Mouse (Mus musculus) heart, embryonic 14.5 days (tissue): Measurements from ENCODE around the gene Cox15. TPM values are rescaled to one million over a fixed set of nuclear protein-coding genes. Genes with fewer than 3 reads are reported as not detected.

Experiments
- ATAC-seq: fragments of 200-750 bp; cut with Nextera tagmentation; 2 replicates; pipeline ENCODE4 v1.8.0; 2017; ENCODE audit warnings: low read depth, moderate TSS enrichment; ENCODE audit not compliant: insufficient number of reproducible peaks, insufficient read depth, low FRiP score
- H3K27ac ChIP-seq, 2 experiments: fragments of 200-500 bp in 1 of 2; fragments of 300-500 bp in 1 of 2; sonication (generic) in 1 of 2; replicated peaks in 1 of 2; 2 replicates each; pipeline ENCODE4 v1.5.1; 2012 to 2014; ENCODE audit warnings: low read depth in 2 of 2, low read length in 2 of 2, control low read depth in 1 of 2, mild to moderate bottlenecking in 1 of 2, mixed read lengths in 1 of 2; ENCODE audit not compliant: control insufficient read depth in 1 of 2, insufficient read depth in 1 of 2
- H3K27me3 ChIP-seq: fragments of 300-500 bp; sonication (generic); 2 replicates; pipeline ENCODE4 v1.6.1; 2014; ENCODE audit warnings: mild to moderate bottlenecking, low read length, control low read depth; ENCODE audit not compliant: control insufficient read depth, insufficient read depth
- H3K36me3 ChIP-seq: fragments of 300-500 bp; sonication (generic); 2 replicates; pipeline ENCODE4 v1.6.1; 2014; ENCODE audit warnings: mild to moderate bottlenecking, control low read depth, low read length, mixed read lengths; ENCODE audit not compliant: control insufficient read depth, insufficient read depth
- H3K4me1 ChIP-seq, 2 experiments: fragments of 200-500 bp in 1 of 2; fragments of 300-500 bp in 1 of 2; sonication (generic) in 1 of 2; 2 replicates each; pipeline ENCODE4 v1.6.1; 2012 to 2014; ENCODE audit warnings: low read length in 2 of 2, control low read depth in 1 of 2, mixed read lengths in 1 of 2; ENCODE audit not compliant: control insufficient read depth in 2 of 2, insufficient read depth in 2 of 2
- H3K4me2 ChIP-seq: fragments of 300-500 bp; sonication (generic); 2 replicates; pipeline ENCODE4 v1.6.1; 2014; ENCODE audit warnings: mild to moderate bottlenecking, low read length
- H3K4me3 ChIP-seq, 2 experiments: fragments of 200-500 bp in 1 of 2; fragments of 300-500 bp in 1 of 2; sonication (generic) in 1 of 2; 2 replicates each; pipeline ENCODE4 v1.5.1; 2012 to 2014; ENCODE audit warnings: low read length in 2 of 2, mild to moderate bottlenecking in 2 of 2, control low read depth in 1 of 2, low read depth in 1 of 2, moderate library complexity in 1 of 2; ENCODE audit not compliant: control insufficient read depth in 1 of 2, insufficient read depth in 1 of 2
- H3K9ac ChIP-seq: fragments of 300-500 bp; sonication (generic); 2 replicates; pipeline ENCODE4 v1.6.1; 2014; ENCODE audit warnings: mild to moderate bottlenecking, low read length
- H3K9me3 ChIP-seq: fragments of 300-500 bp; sonication (generic); 2 replicates; pipeline ENCODE4 v1.6.1; 2016; ENCODE audit warnings: low read length, control low read depth; ENCODE audit not compliant: control insufficient read depth
- WGBS: fragments of 180-500 bp; shearing (Covaris S2); extraction: QIAGEN DNeasy Blood & Tissue Kit; methylation state at CpG from one replicate; pipeline ENCODE4 v1.1.7; 2014; 5-methylcytosine and 5-hydroxymethylcytosine counted together
- polyA plus RNA-seq: library from polyadenylated mRNA; unstranded; fragments of >200 nt; fragmentation: Nextera tagmentation; extraction: Ambion mirVana; gene quantifications from 2 replicates; pipeline ENCODE4 v1.2.1, GENCODE M21; 2014

The Cox15 gene
- polyA plus RNA-seq, 1 experiment from 2014 or later = 11.3 TPM

GRCm38 (mm10) chr19:43771499-43771969 lies 18.7 kb upstream of the Cox15 start:
- 85% methylated on average over 5 of the region's 5 CpGs for WGBS
- H3K4me3 ChIP-seq = no peak overlapping the region
- no peak overlapping the region for H3K9ac ChIP-seq
- ATAC-seq = no peak
- H3K27me3 ChIP-seq = no peaks in the 10 kb centered on the region
- H3K4me1 ChIP-seq = no peaks in the 10 kb centered on the region; a peak in 1 of 4 replicates
- H3K36me3 ChIP-seq = no peaks in the 10 kb centered on the region
- H3K27ac ChIP-seq = no peak overlapping the region
- no peak overlapping the region for H3K4me2 ChIP-seq
- H3K9me3 ChIP-seq = no peaks in the 10 kb centered on the region

GRCm38 (mm10) chr19:43770584-43770983 lies 17.8 kb upstream of the Cox15 start:
- Histone ChIP-seq H3K4me3 (no peak overlapping the region), H3K27me3 (no peaks in the 10 kb centered on the region), H3K4me2 (no peak overlapping the region), H3K4me1 (no peaks in the 10 kb centered on the region; a peak in 1 of 4 replicates), H3K36me3 (no peaks in the 10 kb centered on the region), H3K9me3 (no peaks in the 10 kb centered on the region), H3K27ac (no peak overlapping the region), H3K9ac (no peak overlapping the region)
- WGBS = 82% methylated on average over 4 of the region's 4 CpGs
- no peak for ATAC-seq

GRCm38 (mm10) chr19:43769366-43769960 lies 16.7 kb upstream of the Cox15 start:
- H3K9ac ChIP-seq = no peak overlapping the region
- H3K27me3 ChIP-seq = no peaks in the 10 kb centered on the region
- no peak overlapping the region for H3K27ac ChIP-seq
- no peaks in the 10 kb centered on the region for H3K9me3 ChIP-seq
- WGBS = 67% methylated on average over 5 of the region's 5 CpGs
- H3K4me1 ChIP-seq = no peaks in the 10 kb centered on the region
- no peaks in the 10 kb centered on the region for H3K36me3 ChIP-seq
- no peak for ATAC-seq
- no peak overlapping the region for H3K4me3 ChIP-seq
- H3K4me2 ChIP-seq = no peak overlapping the region

- Histone ChIP-seq H3K4me3 (no peak overlapping the region), H3K9me3 (no peaks in the 10 kb centered on the region)
- WGBS = 80% methylated on average over 9 of the region's 9 CpGs
Observed at GRCm38 (mm10) chr19:43767549-43768322, 14.9 kb upstream of the Cox15 start.

GRCm38 (mm10) chr19:43766451-43766850 lies 13.7 kb upstream of the Cox15 start:
- no peaks in the 10 kb centered on the region for H3K27me3 ChIP-seq

More at GRCm38 (mm10) chr19:43767549-43768322, 14.9 kb upstream of the Cox15 start:
- H3K9ac ChIP-seq = no peak overlapping the region
- H3K27ac ChIP-seq = no peak overlapping the region
- H3K4me1 ChIP-seq = no peaks in the 10 kb centered on the region
- H3K36me3 ChIP-seq = no peaks in the 10 kb centered on the region
- no peak for ATAC-seq
- H3K4me2 ChIP-seq = no peak overlapping the region
- no peaks in the 10 kb centered on the region for H3K27me3 ChIP-seq

GRCm38 (mm10) chr19:43762410-43762809 lies 9.6 kb upstream of the Cox15 start:
- no peak overlapping the region for H3K27ac ChIP-seq
- H3K27me3 ChIP-seq = no peaks in the 10 kb centered on the region
- no peak overlapping the region for H3K9ac ChIP-seq
- H3K36me3 ChIP-seq = no peaks in the 10 kb centered on the region
- H3K4me3 ChIP-seq = no peak overlapping the region
- no peak overlapping the region for H3K4me2 ChIP-seq
- no peaks in the 10 kb centered on the region for H3K4me1 ChIP-seq
- ATAC-seq = no peak
- no peaks in the 10 kb centered on the region for H3K9me3 ChIP-seq
- WGBS = 62% methylated on average over 2 of the region's 2 CpGs

More at GRCm38 (mm10) chr19:43766451-43766850, 13.7 kb upstream of the Cox15 start:
- WGBS = 76% methylated on average over 5 of the region's 5 CpGs
- Histone ChIP-seq H3K9me3 (no peaks in the 10 kb centered on the region), H3K4me1 (no peaks in the 10 kb centered on the region), H3K4me2 (no peak overlapping the region), H3K9ac (no peak overlapping the region), H3K27ac (no peak overlapping the region), H3K4me3 (no peak overlapping the region), H3K36me3 (no peaks in the 10 kb centered on the region)
- no peak for ATAC-seq

- no peaks in the 10 kb centered on the region for H3K27me3 ChIP-seq
- H3K4me1 ChIP-seq = no peaks in the 10 kb centered on the region
- no peaks in the 10 kb centered on the region for H3K9me3 ChIP-seq
- no peak for ATAC-seq
- no peak overlapping the region for H3K9ac ChIP-seq
- H3K4me2 ChIP-seq = no peak overlapping the region
- no peak overlapping the region for H3K4me3 ChIP-seq
- H3K27ac ChIP-seq = no peak overlapping the region
- H3K36me3 ChIP-seq = no peaks in the 10 kb centered on the region
Observed at GRCm38 (mm10) chr19:43761543-43762256, 8.9 kb upstream of the Cox15 start.
